Mouse (Mus musculus): ENCODE results near the gene Ceacam10. TPM values are rescaled to one million over a fixed set of nuclear protein-coding genes. Genes with fewer than 3 reads are reported as not detected.

Gene Ceacam10
- total RNA-seq, 4 experiments from 2014 or later, result not detected

Other genes starting within 250 kb of the Ceacam10 start
- gene Irgq, start 246.5 kb upstream of the Ceacam10 start, total RNA-seq (2022), result 10 to 100 TPM; 10.9 to 15.8 (median 12.7) TPM
- gene Pinlyp, start 231.1 kb upstream of the Ceacam10 start, total RNA-seq (2022), result not detected
- gene Xrcc1, start 230.9 kb upstream of the Ceacam10 start, total RNA-seq (2022), result 10 to 100 TPM; 16.1 to 22.1 (median 17.3) TPM
- 10 to 100 TPM; 23.1 to 30.0 (median 24.6) TPM for gene Ethe1, start 189.7 kb upstream of the Ceacam10 start, total RNA-seq (2022)
- under 1 TPM in 1 of 4 experiments, not detected in 3; 0.10 TPM for gene Zfp575, start 189.6 kb upstream of the Ceacam10 start, total RNA-seq (2022)
- under 1 TPM; 0.27 to 0.75 (median 0.61) TPM for gene Phldb3, start 166.4 kb upstream of the Ceacam10 start, total RNA-seq (2022)
- not detected for gene Lypd3, start 140.7 kb upstream of the Ceacam10 start, total RNA-seq (2022)
- gene Tex101, start 100.5 kb upstream of the Ceacam10 start, total RNA-seq (2022), result not detected
- gene BC049730, start 68.0 kb upstream of the Ceacam10 start, total RNA-seq (2022), result not detected
- gene Gm4763, start 50.3 kb upstream of the Ceacam10 start, total RNA-seq (2022), result not detected
- not detected for gene Cd177, start 16.9 kb upstream of the Ceacam10 start, total RNA-seq (2022)
- not detected for gene Gm9844, start 85.0 kb downstream of the Ceacam10 start, total RNA-seq (2022)
- gene Lypd4, start 92.7 kb downstream of the Ceacam10 start, total RNA-seq (2022), result not detected
- not detected for gene Dmrtc2, start 92.9 kb downstream of the Ceacam10 start, total RNA-seq (2022)
- 100 to 1,000 TPM; 382 to 444 (median 398) TPM for gene Rps19, start 107.2 kb downstream of the Ceacam10 start, total RNA-seq (2022)
- under 1 TPM in 2 of 4 experiments, not detected in 2; 0.17 to 0.19 TPM for gene Cd79a, start 120.2 kb downstream of the Ceacam10 start, total RNA-seq (2022)
- 10 to 100 TPM; 19.1 to 25.5 (median 22.5) TPM for gene Arhgef1, start 125.7 kb downstream of the Ceacam10 start, total RNA-seq (2022)
- not detected for gene Gm4881, start 167.3 kb downstream of the Ceacam10 start, total RNA-seq (2022)
- gene Rabac1, start 195.5 kb downstream of the Ceacam10 start, total RNA-seq (2022), result 100 to 1,000 TPM; 255 to 297 (median 267) TPM
- under 1 TPM; 0.25 to 0.58 (median 0.46) TPM for gene Atp1a3, start 228.8 kb downstream of the Ceacam10 start, total RNA-seq (2022)

All from gastrocnemius, adult 8-10 months (tissue).